Mouse (Mus musculus) C2C12 (cell line): ENCODE measurements at regions not wholly inside any gene's neighbourhood (a gene's known extent, or its start where the extent isn't known, plus 50 kb on each side); places are given as distances from the start of the nearest gene placed in this dataset.

ENCODE experiments used
- CEBPB ChIP-seq: IDR thresholded peaks from one replicate; pipeline ENCODE4 v1.6.1; 2011; ENCODE audit warnings: low read depth, mild to moderate bottlenecking, control low read depth, moderate library complexity
- CTCF ChIP-seq: IDR thresholded peaks from one replicate; pipeline ENCODE4 v1.5.1; 2011; ENCODE audit not compliant: control insufficient read depth, insufficient read depth, insufficient read length
- MAX ChIP-seq: IDR thresholded peaks from one replicate; pipeline ENCODE4 v1.6.1; 2011; ENCODE audit warnings: mild to moderate bottlenecking, control low read depth
- MYOD1 ChIP-seq: IDR thresholded peaks from one replicate; pipeline ENCODE4 v1.6.1; 2011; ENCODE audit warnings: low read depth; ENCODE audit not compliant: control insufficient read depth, insufficient read length
- MYOG ChIP-seq: IDR thresholded peaks from one replicate; pipeline ENCODE4 v1.6.1; 2011; ENCODE audit not compliant: control insufficient read depth, insufficient read length; ENCODE audit errors: extremely low read depth
- USF1 ChIP-seq: IDR thresholded peaks from one replicate; pipeline ENCODE4 v1.6.1; 2011; ENCODE audit warnings: low read depth, mild to moderate bottlenecking, control low read depth, moderate library complexity

GRCm38 (mm10) chr14:68848506-68848905 is 445.6 kb downstream of the Synb start:
- TF ChIP-seq MAX (no peak), CTCF (no peak), USF1 (no peak), CEBPB (no peak), MYOD1 (no peak), MYOG (no peak)
